Mouse (Mus musculus) heart, postnatal 0 days (tissue): Measurements from ENCODE around the gene Rapgef5. TPM values are rescaled to one million over a fixed set of nuclear protein-coding genes. Genes with fewer than 3 reads are reported as not detected.
A peak's percentile ranks its signal among the peaks of the same experiment; 100 is the strongest.

Source experiments
- ATAC-seq: fragments of 200-750 bp; cut with Nextera tagmentation; 2 replicates; pipeline ENCODE4 v1.8.0; 2017; ENCODE audit warnings: low read depth, moderate number of reproducible peaks, moderate library complexity; ENCODE audit not compliant: insufficient read depth
- DNase-seq: peaks from one replicate; pipeline ENCODE4 v3.0.0-alpha.2; 2016; ENCODE audit warnings: low spot score
- H3K27ac ChIP-seq: fragments of 300-500 bp; sonication (generic); 2 replicates; pipeline ENCODE4 v1.5.1; 2014; ENCODE audit warnings: low read depth, mild to moderate bottlenecking
- H3K27me3 ChIP-seq: fragments of 300-500 bp; sonication (generic); 2 replicates; pipeline ENCODE4 v1.6.1; 2014; ENCODE audit warnings: low read length, mixed read lengths; ENCODE audit not compliant: control insufficient read depth, insufficient read depth
- H3K36me3 ChIP-seq: fragments of 300-500 bp; sonication (generic); replicated peaks from 2 replicates; pipeline ENCODE4 v1.6.1; 2014; ENCODE audit warnings: low read length, mixed read lengths; ENCODE audit not compliant: control insufficient read depth, insufficient read depth
- H3K4me1 ChIP-seq: fragments of 300-500 bp; sonication (generic); 2 replicates; pipeline ENCODE4 v1.6.1; 2014; ENCODE audit warnings: antibody characterized with exemption; ENCODE audit not compliant: control insufficient read depth, insufficient read depth
- H3K4me2 ChIP-seq: fragments of 300-500 bp; sonication (generic); 2 replicates; pipeline ENCODE4 v1.6.1; 2014; ENCODE audit warnings: low read depth, mild to moderate bottlenecking, low read length, moderate library complexity
- H3K4me3 ChIP-seq: fragments of 300-500 bp; sonication (generic); 2 replicates; pipeline ENCODE4 v1.5.1; 2014; ENCODE audit warnings: low read depth, low read length
- H3K9ac ChIP-seq: fragments of 300-500 bp; sonication (generic); replicated peaks from 2 replicates; pipeline ENCODE4 v1.6.1; 2014; ENCODE audit warnings: low read depth, low read length, mixed read lengths
- H3K9me3 ChIP-seq: fragments of 300-500 bp; sonication (generic); replicated peaks from 2 replicates; pipeline ENCODE4 v1.6.1; 2016; ENCODE audit warnings: low read length; ENCODE audit not compliant: control insufficient read depth
- CTCF ChIP-seq: IDR thresholded peaks from 2 replicates; pipeline ENCODE4 v1.5.1; 2016; ENCODE audit warnings: antibody characterized with exemption, control low read depth, low read depth
- EP300 ChIP-seq: IDR thresholded peaks from 2 replicates; pipeline ENCODE4 v1.6.1; 2016; ENCODE audit warnings: antibody characterized with exemption, low read depth
- WGBS: fragments of 180-500 bp; shearing (Covaris S2); extraction: QIAGEN DNeasy Blood & Tissue Kit; methylation state at CpG from one replicate; pipeline ENCODE4 v1.1.7; 2014; 5-methylcytosine and 5-hydroxymethylcytosine counted together
- polyA plus RNA-seq: library from polyadenylated mRNA; unstranded; fragments of >200 nt; fragmentation: Nextera tagmentation; extraction: Ambion mirVana; gene quantifications from 2 replicates; pipeline ENCODE4 v1.2.1, GENCODE M21; 2015
- total RNA-seq: library from RNA; depleted of rRNA; stranded (reverse); fragments of >200 nt; gene quantifications from 2 replicates; pipeline ENCODE4 v1.2.3, GENCODE M21; 2014; ENCODE audit warnings: low replicate concordance

Gene Rapgef5
- total and polyA plus RNA-seq, 2 experiments from 2014 or later = 11.1 to 30.8 TPM

- no peaks in the 10 kb centered on the region for H3K27me3 ChIP-seq
- TF ChIP-seq CTCF (no peak), EP300 (no peak; the same call in 1 of the 2 replicates)
- peak; percentile 76 for DNase-seq
- H3K4me2 ChIP-seq = 0 out of 2 replicates have a peak overlapping the region, but pooled peaks have one; percentile 3
- H3K36me3 ChIP-seq = peaks cover 25% of the 10 kb centered on the region
- 4% methylated on average over 8 of the region's 8 CpGs for WGBS
- no peaks in the 10 kb centered on the region for H3K9me3 ChIP-seq
- peak; percentile 85 for ATAC-seq
- peaks cover 27% of the 10 kb centered on the region for H3K4me1 ChIP-seq
- no peak overlapping the region for H3K4me3 ChIP-seq
- peak overlapping the region; percentile 75 for H3K27ac ChIP-seq
- no peak overlapping the region for H3K9ac ChIP-seq
These were observed 228.6 kb downstream of the Rapgef5 start for GRCm38 (mm10) chr12:117744580-117745483.

- DNase-seq = no peak
- Histone ChIP-seq H3K9me3 (no peaks in the 10 kb centered on the region), H3K27ac (no peak overlapping the region), H3K27me3 (no peaks in the 10 kb centered on the region), H3K9ac (no peak overlapping the region), H3K4me3 (no peak overlapping the region), H3K4me1 (peaks cover 31% of the 10 kb centered on the region), H3K36me3 (peaks cover 25% of the 10 kb centered on the region), H3K4me2 (no peak overlapping the region)
- 90% methylated on average over 7 of the region's 7 CpGs for WGBS
- TF ChIP-seq EP300 = no peak
- no peak for ATAC-seq
These were observed 230.3 kb downstream of the Rapgef5 start for GRCm38 (mm10) chr12:117746611-117747010.

DNA sequence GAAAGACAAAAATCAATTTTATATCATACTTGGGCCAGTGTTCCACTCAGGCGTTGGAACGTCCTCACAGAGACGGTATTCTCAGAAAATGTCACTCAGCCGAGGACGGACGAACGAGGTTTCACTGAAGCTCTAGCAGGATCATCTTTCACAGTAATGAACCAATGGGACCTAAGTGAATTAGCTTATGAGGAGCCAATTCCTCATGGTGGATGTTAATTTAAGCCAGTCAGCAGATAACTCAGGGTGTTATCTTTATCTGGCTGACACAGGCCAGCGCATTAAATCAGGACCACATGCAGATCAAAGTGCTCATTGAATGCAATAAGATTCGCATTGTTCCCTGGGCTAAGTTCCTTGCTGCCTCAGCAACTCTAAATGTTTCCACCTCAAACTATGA, 234.8 kb downstream of the Rapgef5 start:
- Histone ChIP-seq H3K4me3 (no peak overlapping the region), H3K9me3 (no peaks in the 10 kb centered on the region), H3K27ac (peak overlapping the region; percentile 63), H3K4me2 (no peak overlapping the region), H3K27me3 (no peaks in the 10 kb centered on the region), H3K36me3 (peaks cover 19% of the 10 kb centered on the region), H3K9ac (no peak overlapping the region), H3K4me1 (peaks cover 14% of the 10 kb centered on the region; the same call in 1 of the 2 replicates)
- DNase-seq = no peak
- no peak for TF ChIP-seq EP300
- TF ChIP-seq CTCF = no peak
- WGBS = 24% methylated on average over 9 of the region's 9 CpGs
- ATAC-seq = 0 out of 2 replicates have a peak, but pooled peaks have one; percentile 19

- no peak overlapping the region for H3K4me2 ChIP-seq
- H3K4me1 ChIP-seq = peaks cover 17% of the 10 kb centered on the region; the same call in 1 of the 2 replicates
- no peak overlapping the region for H3K4me3 ChIP-seq
- no peaks in the 10 kb centered on the region for H3K9me3 ChIP-seq
- H3K36me3 ChIP-seq = peaks cover 12% of the 10 kb centered on the region
- no peaks in the 10 kb centered on the region for H3K27me3 ChIP-seq
- WGBS = 49% methylated on average over 25 of the region's 25 CpGs
- no peak overlapping the region for H3K9ac ChIP-seq
- DNase-seq (peak; percentile 82), ATAC-seq (peak; percentile 75)
- peak overlapping the region; percentile 73 for H3K27ac ChIP-seq
- TF ChIP-seq EP300 = peak; percentile 91
- TF ChIP-seq CTCF = no peak
These were observed 235.5 kb downstream of the Rapgef5 start for GRCm38 (mm10) chr12:117751520-117752383.

DNA sequence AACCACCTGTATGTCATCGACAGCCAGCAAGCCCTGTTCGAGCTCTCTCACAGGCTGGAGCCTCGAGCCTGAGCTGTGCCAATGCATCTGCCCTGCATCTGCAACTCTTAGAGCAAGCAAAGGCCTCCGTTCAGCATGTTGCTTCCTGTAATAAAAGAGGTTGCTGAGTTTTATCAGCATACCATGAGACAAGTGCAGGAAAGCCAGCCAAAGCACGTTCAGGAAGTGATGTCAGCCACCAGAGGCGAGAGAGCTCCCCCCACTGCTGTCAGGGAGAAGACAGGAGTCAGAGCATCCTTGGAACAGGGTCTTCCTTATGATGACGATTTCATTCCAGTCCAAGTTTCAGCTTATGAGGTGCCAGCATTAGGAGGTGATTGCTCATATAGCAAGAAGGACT, 239.7 kb downstream of the Rapgef5 start:
- TF ChIP-seq EP300 (0 out of 2 replicates have a peak, but pooled peaks have one; percentile 45), CTCF (peak; percentile 29; the same call in 1 of the 2 replicates)
- Histone ChIP-seq H3K4me1 (peaks cover 19% of the 10 kb centered on the region; the same call in 1 of the 2 replicates), H3K27me3 (no peaks in the 10 kb centered on the region), H3K36me3 (peaks cover 13% of the 10 kb centered on the region), H3K4me2 (no peak overlapping the region), H3K9me3 (no peaks in the 10 kb centered on the region), H3K9ac (no peak overlapping the region), H3K4me3 (no peak overlapping the region), H3K27ac (peak overlapping the region; percentile 66)
- 7% methylated on average over 7 of the region's 7 CpGs for WGBS
- DNase-seq (peak; percentile 73), ATAC-seq (peak; percentile 67)
